Mouse (Mus musculus) hindbrain, embryonic 10.5 days (tissue): ENCODE results near the gene Rpl29. TPM values are rescaled to one million over a fixed set of nuclear protein-coding genes. Genes with fewer than 3 reads are reported as not detected.

Experiments used
- DNase-seq: peaks from one replicate; pipeline ENCODE4 v3.0.0-alpha.2; 2017; ENCODE audit warnings: low spot score
- H3K27ac ChIP-seq: fragments of 300-500 bp; sonication (generic); 2 replicates; pipeline ENCODE4 v1.5.1; 2016; ENCODE audit warnings: mild to moderate bottlenecking, moderate library complexity
- H3K27me3 ChIP-seq: fragments of 300-500 bp; sonication (generic); 2 replicates; pipeline ENCODE4 v1.6.1; 2016; ENCODE audit warnings: mild to moderate bottlenecking; ENCODE audit not compliant: poor library complexity, insufficient read depth, severe bottlenecking
- H3K36me3 ChIP-seq: fragments of 300-500 bp; sonication (generic); 2 replicates; pipeline ENCODE4 v1.6.1; 2016; ENCODE audit warnings: mild to moderate bottlenecking, moderate library complexity
- H3K4me1 ChIP-seq: fragments of 300-500 bp; sonication (generic); replicated peaks from 2 replicates; pipeline ENCODE4 v1.6.1; 2016; ENCODE audit warnings: mild to moderate bottlenecking
- H3K4me3 ChIP-seq: fragments of 300-500 bp; sonication (generic); 2 replicates; pipeline ENCODE4 v1.5.1; 2016; ENCODE audit warnings: mild to moderate bottlenecking, moderate library complexity
- H3K9me3 ChIP-seq: fragments of 300-500 bp; sonication (generic); 2 replicates; pipeline ENCODE4 v1.6.1; 2016; ENCODE audit warnings: mild to moderate bottlenecking, moderate library complexity
- WGBS: fragments of 180-500 bp; shearing (Covaris S2); methylation state at CpG from one replicate; pipeline ENCODE4 v1.1.7; 2016; 5-methylcytosine and 5-hydroxymethylcytosine counted together
- polyA plus RNA-seq: library from polyadenylated mRNA; unstranded; fragments of >200 nt; fragmentation: Nextera tagmentation; extraction: Ambion mirVana; gene quantifications from 2 replicates; pipeline ENCODE4 v1.2.1, GENCODE M21; 2016

Gene Rpl29
- polyA plus RNA-seq, 1 experiment from 2014 or later: 912 TPM

GRCm38 (mm10) chr9:106428719-106429220 lies 484 bp upstream of the Rpl29 start:
- DNase-seq: no peak
- H3K4me1 ChIP-seq: peaks cover 20% of the 10 kb centered on the region
- H3K4me3 ChIP-seq: peak overlapping the region; percentile 91
- H3K27ac ChIP-seq: peak overlapping the region; percentile 97
- H3K36me3 ChIP-seq: peaks cover 36% of the 10 kb centered on the region
- no peaks in the 10 kb centered on the region for H3K27me3 ChIP-seq
- no peaks in the 10 kb centered on the region for H3K9me3 ChIP-seq
- 23% methylated on average over 11 of the region's 11 CpGs for WGBS

- 7% methylated on average over 4 of the region's 4 CpGs for WGBS
Observed at GRCm38 (mm10) chr9:106430015-106430264, 686 bp downstream of the Rpl29 start.

GRCm38 (mm10) chr9:106433389-106433788 lies 4.1 kb downstream of the Rpl29 start:
- H3K4me1 ChIP-seq: peaks cover 47% of the 10 kb centered on the region
- no peaks in the 10 kb centered on the region for H3K27me3 ChIP-seq
- no peaks in the 10 kb centered on the region for H3K9me3 ChIP-seq
- 80% methylated on average over 7 of the region's 7 CpGs for WGBS
- peaks cover 56% of the 10 kb centered on the region for H3K36me3 ChIP-seq
- H3K27ac ChIP-seq: peak overlapping the region; percentile 29; the same call in 1 of the 2 replicates
- H3K4me3 ChIP-seq: no peak overlapping the region
- no peak for DNase-seq

More at GRCm38 (mm10) chr9:106430015-106430264, 686 bp downstream of the Rpl29 start:
- peak overlapping the region; percentile 91 for H3K4me3 ChIP-seq
- peaks cover 25% of the 10 kb centered on the region for H3K4me1 ChIP-seq
- no peaks in the 10 kb centered on the region for H3K27me3 ChIP-seq
- H3K9me3 ChIP-seq: no peaks in the 10 kb centered on the region
- H3K27ac ChIP-seq: peak overlapping the region; percentile 97
- peaks cover 48% of the 10 kb centered on the region for H3K36me3 ChIP-seq
- no peak for DNase-seq

GRCm38 (mm10) chr9:106436566-106436965 lies 7.3 kb downstream of the Rpl29 start:
- no peak for DNase-seq
- no peak overlapping the region for H3K4me3 ChIP-seq
- H3K9me3 ChIP-seq: no peaks in the 10 kb centered on the region
- H3K4me1 ChIP-seq: peaks cover 38% of the 10 kb centered on the region
- 86% methylated on average over 9 of the region's 9 CpGs for WGBS
- no peaks in the 10 kb centered on the region for H3K27me3 ChIP-seq
- H3K36me3 ChIP-seq: peaks cover 42% of the 10 kb centered on the region
- no peak overlapping the region for H3K27ac ChIP-seq

GRCm38 (mm10) chr9:106442680-106443079 lies 13.4 kb downstream of the Rpl29 start:
- no peak for DNase-seq
- H3K9me3 ChIP-seq: no peaks in the 10 kb centered on the region

GRCm38 (mm10) chr9:106444836-106445235 lies 15.6 kb downstream of the Rpl29 start:
- Histone ChIP-seq H3K27ac (no peak overlapping the region), H3K36me3 (no peaks in the 10 kb centered on the region), H3K27me3 (peaks cover 2% of the 10 kb centered on the region; the same call in 1 of the 2 replicates), H3K4me1 (peaks cover 51% of the 10 kb centered on the region), H3K4me3 (no peak overlapping the region), H3K9me3 (no peaks in the 10 kb centered on the region)
- no peak for DNase-seq
- WGBS: 53% methylated on average over 4 of the region's 4 CpGs

More at GRCm38 (mm10) chr9:106442680-106443079, 13.4 kb downstream of the Rpl29 start:
- Histone ChIP-seq H3K4me1 (peaks cover 44% of the 10 kb centered on the region), H3K27ac (no peak overlapping the region), H3K4me3 (no peak overlapping the region), H3K27me3 (no peaks in the 10 kb centered on the region), H3K36me3 (no peaks in the 10 kb centered on the region)
- 79% methylated on average over 5 of the region's 5 CpGs for WGBS

GRCm38 (mm10) chr9:106447348-106447747 lies 18.1 kb downstream of the Rpl29 start, which contains the start of the genes Abhd14b and Abhd14a:
Abhd14b (plus strand) TSS chr9:106447459.
Abhd14a (minus strand) TSS chr9:106447678.
- Histone ChIP-seq H3K27me3 (peaks cover 4% of the 10 kb centered on the region; the same call in 1 of the 2 replicates), H3K4me1 (peaks cover 76% of the 10 kb centered on the region), H3K9me3 (no peaks in the 10 kb centered on the region), H3K4me3 (peak within 1 kb of the TSS; percentile 63), H3K36me3 (no peaks in the 10 kb centered on the region), H3K27ac (peak within 1 kb of the TSS; percentile 88)
- WGBS: under 1% methylated on average over 24 of the region's 24 CpGs
- DNase-seq: peak; percentile 94

- Histone ChIP-seq H3K9me3 (no peaks in the 10 kb centered on the region), H3K27me3 (peaks cover 4% of the 10 kb centered on the region; the same call in 1 of the 2 replicates), H3K36me3 (no peaks in the 10 kb centered on the region), H3K4me1 (peaks cover 82% of the 10 kb centered on the region), H3K4me3 (peak overlapping the region; percentile 63), H3K27ac (peak overlapping the region; percentile 88)
- 39% methylated on average over 9 of the region's 9 CpGs for WGBS
- DNase-seq: no peak
Observed at GRCm38 (mm10) chr9:106447951-106448350, 18.7 kb downstream of the Rpl29 start.

- no peaks in the 10 kb centered on the region for H3K36me3 ChIP-seq
- peaks cover 4% of the 10 kb centered on the region; the same call in 1 of the 2 replicates for H3K27me3 ChIP-seq
- H3K4me1 ChIP-seq: peaks cover 86% of the 10 kb centered on the region
- WGBS: 1% methylated on average over 23 of the region's 23 CpGs
- peak; percentile 71 for DNase-seq
- peak overlapping the region; percentile 63 for H3K4me3 ChIP-seq
- H3K9me3 ChIP-seq: no peaks in the 10 kb centered on the region
- peak overlapping the region; percentile 88 for H3K27ac ChIP-seq
Observed at GRCm38 (mm10) chr9:106448498-106449031, 19.3 kb downstream of the Rpl29 start.

GRCm38 (mm10) chr9:106449947-106450346 lies 20.7 kb downstream of the Rpl29 start:
- H3K9me3 ChIP-seq: no peaks in the 10 kb centered on the region
- H3K4me1 ChIP-seq: peaks cover 90% of the 10 kb centered on the region
- DNase-seq: no peak
- 0 out of 2 replicates have a peak overlapping the region, but pooled peaks have one; percentile 23 for H3K27ac ChIP-seq
- peak overlapping the region; percentile 20; the same call in 1 of the 2 replicates for H3K4me3 ChIP-seq
- 93% methylated on average over 8 of the region's 8 CpGs for WGBS
- H3K27me3 ChIP-seq: peaks cover 4% of the 10 kb centered on the region; the same call in 1 of the 2 replicates
- H3K36me3 ChIP-seq: no peaks in the 10 kb centered on the region

GRCm38 (mm10) chr9:106450661-106451060 lies 21.4 kb downstream of the Rpl29 start:
- Histone ChIP-seq H3K27me3 (peaks cover 4% of the 10 kb centered on the region; the same call in 1 of the 2 replicates), H3K36me3 (no peaks in the 10 kb centered on the region), H3K27ac (peak overlapping the region; percentile 31; the same call in 1 of the 2 replicates), H3K4me3 (peak overlapping the region; percentile 91; the same call in 1 of the 2 replicates), H3K4me1 (peaks cover 90% of the 10 kb centered on the region), H3K9me3 (no peaks in the 10 kb centered on the region)
- 26% methylated on average over 9 of the region's 9 CpGs for WGBS
- DNase-seq: no peak

GRCm38 (mm10) chr9:106451298-106451697 lies 22.0 kb downstream of the Rpl29 start:
- Histone ChIP-seq H3K4me1 (peaks cover 90% of the 10 kb centered on the region), H3K27ac (peak overlapping the region; percentile 97), H3K36me3 (peaks cover 3% of the 10 kb centered on the region), H3K9me3 (no peaks in the 10 kb centered on the region), H3K27me3 (peaks cover 4% of the 10 kb centered on the region; the same call in 1 of the 2 replicates), H3K4me3 (peak overlapping the region; percentile 91; the same call in 1 of the 2 replicates)
- DNase-seq: no peak
- WGBS: 74% methylated on average over 11 of the region's 11 CpGs

GRCm38 (mm10) chr9:106451899-106452298 lies 22.6 kb downstream of the Rpl29 start:
- Histone ChIP-seq H3K4me3 (peak overlapping the region; percentile 91), H3K4me1 (peaks cover 90% of the 10 kb centered on the region)
- no peak for DNase-seq

More at GRCm38 (mm10) chr9:106451899-106452298, 22.6 kb downstream of the Rpl29 start:
- Histone ChIP-seq H3K27ac (peak overlapping the region; percentile 97), H3K9me3 (no peaks in the 10 kb centered on the region), H3K27me3 (peaks cover 4% of the 10 kb centered on the region; the same call in 1 of the 2 replicates), H3K36me3 (peaks cover 9% of the 10 kb centered on the region)
- 49% methylated on average over 2 of the region's 2 CpGs for WGBS
